Mouse (Mus musculus): Measurements from ENCODE around the gene 4933427I04Rik. TPM values are rescaled to one million over a fixed set of nuclear protein-coding genes. Genes with fewer than 3 reads are reported as not detected.

The 4933427I04Rik gene
- polyA plus RNA-seq, 1 experiment from 2014 or later, result not detected

DNA sequence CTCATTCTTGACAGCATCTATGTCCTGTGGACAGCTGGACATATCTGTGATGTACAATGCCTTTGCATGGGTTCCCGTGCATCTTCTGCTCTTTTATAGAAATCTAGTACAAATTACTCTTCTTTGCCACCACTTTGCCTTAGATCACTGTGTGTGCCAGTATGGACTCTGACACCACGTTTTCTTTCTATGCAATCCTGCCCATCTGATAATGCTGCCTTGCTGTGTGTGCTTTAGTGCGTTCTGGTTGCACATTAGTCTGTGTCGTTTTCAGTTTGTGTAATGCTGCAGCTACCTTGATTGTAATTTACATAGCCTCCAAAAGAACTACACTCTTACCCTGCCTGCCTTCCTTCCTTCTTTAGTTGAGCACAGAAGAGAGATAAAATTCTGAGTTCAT, 52.0 kb downstream of the 4933427I04Rik start:
- Histone ChIP-seq H3K9me3 (ENCODE audit: control insufficient read depth, low read length) (no peaks in the 10 kb centered on the region), H3K4me3 (ENCODE audit: low read depth, low read length) (no peak overlapping the region), H3K36me3 (ENCODE audit: control insufficient read depth, insufficient read depth, low read length) (peaks cover 2% of the 10 kb centered on the region; the same call in 1 of the 2 replicates), H3K27ac (ENCODE audit: low read depth, low read length) (no peak overlapping the region), H3K27me3 (ENCODE audit: control insufficient read depth, insufficient read depth, low read length) (no peaks in the 10 kb centered on the region), H3K4me2 (ENCODE audit: low read depth, low read length, severe bottlenecking) (no peak overlapping the region), H3K4me1 (replicated peaks; ENCODE audit: control insufficient read depth, insufficient read depth, low read length) (peaks cover 5% of the 10 kb centered on the region; the same call in 1 of the 2 replicates), H3K9ac (ENCODE audit: low read length) (no peak overlapping the region)
- DNase-seq (ENCODE audit: low spot score), result no peak
- no peak for ATAC-seq (replicated peaks; ENCODE audit: low FRiP score)
- WGBS, result 92% methylated on average over 4 of the region's 4 CpGs

DNA sequence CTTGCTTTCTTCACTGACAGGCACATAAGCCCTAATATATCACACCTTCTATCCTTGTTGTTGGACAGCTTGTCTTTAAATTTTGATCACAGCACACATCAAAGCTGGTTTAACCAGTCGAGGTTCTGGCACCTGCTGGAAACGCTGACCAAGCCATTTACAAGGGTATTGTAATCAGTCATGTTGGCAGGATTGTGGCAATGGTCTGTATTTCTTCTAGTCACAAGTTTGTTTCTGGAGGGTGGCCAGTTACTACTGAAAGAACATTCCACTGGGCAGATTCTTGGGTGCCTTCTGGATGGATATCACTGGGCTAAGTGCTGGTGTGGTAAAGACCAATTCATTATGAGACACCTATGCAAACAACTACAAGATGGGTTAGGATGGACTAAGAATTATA, 53.0 kb downstream of the 4933427I04Rik start:
- Histone ChIP-seq H3K4me1 (replicated peaks; ENCODE audit: control insufficient read depth, insufficient read depth, low read length) (peaks cover 5% of the 10 kb centered on the region; the same call in 1 of the 2 replicates), H3K9me3 (ENCODE audit: control insufficient read depth, low read length) (no peaks in the 10 kb centered on the region), H3K4me2 (ENCODE audit: low read depth, low read length, severe bottlenecking) (no peak overlapping the region), H3K9ac (ENCODE audit: low read length) (no peak overlapping the region), H3K27me3 (ENCODE audit: control insufficient read depth, insufficient read depth, low read length) (no peaks in the 10 kb centered on the region), H3K27ac (ENCODE audit: low read depth, low read length) (no peak overlapping the region), H3K4me3 (ENCODE audit: low read depth, low read length) (no peak overlapping the region), H3K36me3 (ENCODE audit: control insufficient read depth, insufficient read depth, low read length) (peaks cover 2% of the 10 kb centered on the region; the same call in 1 of the 2 replicates)
- DNase-seq (ENCODE audit: low spot score) (no peak), ATAC-seq (replicated peaks; ENCODE audit: low FRiP score) (no peak)
- WGBS, result 88% methylated on average over 2 of the region's 2 CpGs

Other genes with a start within 250 kb of the 4933427I04Rik start
- gene Macf1, start 175.3 kb upstream of the 4933427I04Rik start, polyA plus RNA-seq (2014; fragmentation: Nextera tagmentation; extraction: Ambion mirVana), result 78.1 and 88.8 TPM in 2 replicates
- 291 and 296 TPM in 2 replicates for gene Ndufs5, start 141.5 kb upstream of the 4933427I04Rik start, polyA plus RNA-seq (2014; fragmentation: Nextera tagmentation; extraction: Ambion mirVana)
- gene Akirin1, start 109.3 kb upstream of the 4933427I04Rik start, polyA plus RNA-seq (2014; fragmentation: Nextera tagmentation; extraction: Ambion mirVana), result 86.9 and 88.4 TPM in 2 replicates
- 0.68 and 1.4 TPM in 2 replicates for gene Rhbdl2, start 71.8 kb upstream of the 4933427I04Rik start, polyA plus RNA-seq (2014; fragmentation: Nextera tagmentation; extraction: Ambion mirVana)
- 58.6 and 59.9 TPM in 2 replicates for gene Mycbp, start 45.2 kb downstream of the 4933427I04Rik start, polyA plus RNA-seq (2014; fragmentation: Nextera tagmentation; extraction: Ambion mirVana)
- 42.6 and 47.5 TPM in 2 replicates for gene Rragc, start 57.8 kb downstream of the 4933427I04Rik start, polyA plus RNA-seq (2014; fragmentation: Nextera tagmentation; extraction: Ambion mirVana)
- not detected in 2 replicates for gene 4930535I16Rik, start 58.3 kb downstream of the 4933427I04Rik start, polyA plus RNA-seq (2014; fragmentation: Nextera tagmentation; extraction: Ambion mirVana)

Measured in forebrain, embryonic 11.5 days (tissue).